9 mouse cellular contexts compared by ENCODE assay signal in the genomic region with DNA sequence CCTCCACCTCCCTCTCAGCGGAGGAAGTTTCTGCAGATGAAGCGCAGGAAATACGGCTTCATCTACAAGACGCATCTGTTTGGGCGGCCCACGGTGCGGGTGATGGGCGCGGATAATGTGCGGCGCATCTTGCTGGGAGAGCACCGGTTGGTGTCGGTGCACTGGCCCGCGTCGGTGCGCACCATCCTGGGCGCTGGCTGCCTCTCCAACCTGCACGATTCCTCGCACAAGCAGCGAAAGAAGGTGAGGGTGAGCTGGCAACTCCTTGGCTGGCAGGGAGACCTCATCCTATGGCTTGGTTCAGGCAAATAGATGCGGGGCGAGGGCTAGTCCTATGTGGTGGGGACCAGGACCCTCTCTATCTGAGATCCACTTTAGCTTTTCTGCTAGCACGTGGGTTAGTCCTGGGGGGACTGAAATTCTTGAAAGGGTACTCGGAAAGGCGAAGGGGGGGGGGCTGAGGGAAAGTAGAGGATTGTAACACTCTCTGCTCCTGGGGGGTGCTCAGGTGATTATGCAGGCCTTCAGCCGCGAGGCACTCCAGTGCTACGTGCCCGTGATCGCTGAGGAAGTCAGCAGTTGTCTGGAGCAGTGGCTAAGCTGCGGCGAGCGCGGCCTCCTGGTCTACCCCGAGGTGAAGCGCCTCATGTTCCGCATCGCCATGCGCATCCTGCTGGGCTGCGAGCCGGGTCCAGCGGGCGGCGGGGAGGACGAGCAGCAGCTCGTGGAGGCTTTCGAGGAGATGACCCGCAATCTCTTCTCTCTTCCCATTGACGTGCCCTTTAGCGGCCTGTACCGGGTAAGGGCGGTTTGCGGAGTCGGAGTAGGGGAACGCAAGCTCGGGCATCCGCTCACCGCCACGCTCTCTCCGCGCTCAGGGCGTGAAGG. TPM values are rescaled to one million over a fixed set of nuclear protein-coding genes. Genes with fewer than 3 reads are reported as not detected.
DNase-seq lines count a peak whose midpoint lies in the region; ATAC-seq and TF ChIP-seq lines count a peak whose summit lies in the region.
"Had no signal": no experiment of that assay in that cellular context is flagged by ENCODE, and none has a peak within 500 bp of the region (broad histone marks: within the 10 kb centered on the region; RNA-seq: fewer than 3 reads in every experiment).

No protein-coding gene starts in this region.

- H3K4me2 ChIP-seq in kidney, embryonic 15.5 days, result peak overlapping the region; percentile 78
- H3K4me2 ChIP-seq in intestine, postnatal 0 days (replicated peaks; ENCODE audit: low read depth), result peak overlapping the region; percentile 49
- peak overlapping the region; percentile 58 for H3K4me2 ChIP-seq in neural tube, embryonic 12.5 days (replicated peaks)

- H3K4me3 ChIP-seq in kidney, embryonic 15.5 days (replicated peaks), result peak overlapping the region; percentile 43
- peak overlapping the region; percentile 57 for H3K4me3 ChIP-seq in embryonic facial prominence, embryonic 10.5 days
- H3K4me3 ChIP-seq in intestine, postnatal 0 days (ENCODE audit: low read depth, low read length), result peak overlapping the region; percentile 29
- peak overlapping the region; percentile 26 for H3K4me3 ChIP-seq in neural tube, embryonic 12.5 days

- TF ChIP-seq CTCF in intestine, postnatal 0 days (IDR thresholded peaks at IDR 0.05; ENCODE audit: low read depth), result no peak

- ATAC-seq in kidney, embryonic 15.5 days (replicated peaks; ENCODE audit: low FRiP score), result peak; percentile 41; the same call in 1 of the 2 replicates
- ATAC-seq in intestine, postnatal 0 days, result no peak
- ATAC-seq in neural tube, embryonic 12.5 days (ENCODE audit: low FRiP score, low read depth), result no peak

- no peaks in the 10 kb centered on the region for H3K36me3 ChIP-seq in kidney, embryonic 15.5 days
- no peaks in the 10 kb centered on the region for H3K36me3 ChIP-seq in embryonic facial prominence, embryonic 10.5 days (replicated peaks)
- no peaks in the 10 kb centered on the region for H3K36me3 ChIP-seq in intestine, postnatal 0 days (ENCODE audit: control insufficient read depth, insufficient read depth)
- H3K36me3 ChIP-seq in neural tube, embryonic 12.5 days, result no peaks in the 10 kb centered on the region

- DNase-seq in kidney, adult 11 months, result no peak
- peak; percentile 70 for DNase-seq in embryonic facial prominence, embryonic 10.5 days (ENCODE audit: low spot score)
- no peak for DNase-seq in layer of hippocampus, postnatal 14 days (ENCODE audit: low spot score in 2 of 2)
- DNase-seq in cerebellum, adult 9-11 months, result no peak
- DNase-seq in cerebellum, adult 18-20 months, result no peak

- H3K27me3 ChIP-seq in kidney, embryonic 15.5 days, result peaks cover 99% of the 10 kb centered on the region
- H3K27me3 ChIP-seq in embryonic facial prominence, embryonic 10.5 days (replicated peaks; ENCODE audit: low read depth, poor library complexity, severe bottlenecking), result peaks cover 100% of the 10 kb centered on the region
- H3K27me3 ChIP-seq in intestine, postnatal 0 days (replicated peaks; ENCODE audit: control insufficient read depth, insufficient read depth, low read length), result peaks cover 81% of the 10 kb centered on the region
- peaks cover 91% of the 10 kb centered on the region for H3K27me3 ChIP-seq in neural tube, embryonic 12.5 days (replicated peaks)

- no peak overlapping the region for H3K9ac ChIP-seq in kidney, embryonic 15.5 days
- H3K9ac ChIP-seq in intestine, postnatal 0 days (ENCODE audit: low read depth, low read length), result no peak overlapping the region
- H3K9ac ChIP-seq in neural tube, embryonic 12.5 days, result no peak overlapping the region

- no peak overlapping the region for H3K27ac ChIP-seq in kidney, embryonic 15.5 days
- peak overlapping the region; percentile 67 for H3K27ac ChIP-seq in embryonic facial prominence, embryonic 10.5 days (replicated peaks)
- no peak overlapping the region for H3K27ac ChIP-seq in intestine, postnatal 0 days (ENCODE audit: low read depth, low read length)
- H3K27ac ChIP-seq in neural tube, embryonic 12.5 days, result no peak overlapping the region

- no peaks in the 10 kb centered on the region for H3K9me3 ChIP-seq in kidney, embryonic 15.5 days (replicated peaks)
- no peaks in the 10 kb centered on the region for H3K9me3 ChIP-seq in embryonic facial prominence, embryonic 10.5 days
- no peaks in the 10 kb centered on the region for H3K9me3 ChIP-seq in intestine, postnatal 0 days (ENCODE audit: control insufficient read depth)
- no peaks in the 10 kb centered on the region for H3K9me3 ChIP-seq in neural tube, embryonic 12.5 days

- H3K4me1 ChIP-seq in kidney, embryonic 15.5 days, result peaks cover 43% of the 10 kb centered on the region
- peaks cover 54% of the 10 kb centered on the region for H3K4me1 ChIP-seq in embryonic facial prominence, embryonic 10.5 days
- H3K4me1 ChIP-seq in intestine, postnatal 0 days (replicated peaks; ENCODE audit: control insufficient read depth, insufficient read depth, low read length), result no peaks in the 10 kb centered on the region
- H3K4me1 ChIP-seq in neural tube, embryonic 12.5 days, result peaks cover 34% of the 10 kb centered on the region

- 1% methylated on average over 63 of the region's 63 CpGs for WGBS in kidney, embryonic 15.5 days
- under 1% methylated on average over 63 of the region's 63 CpGs for WGBS in embryonic facial prominence, embryonic 10.5 days
- 1% methylated on average over 63 of the region's 63 CpGs for WGBS in intestine, postnatal 0 days
- under 1% methylated on average over 63 of the region's 63 CpGs for WGBS in neural tube, embryonic 12.5 days

RNA-seq across cellular contexts. Expression of gene Cyp26a1, which starts 0.9 kb away (rescaled TPM):
- 2.2 and 3.2 TPM in 2 replicates for polyA plus RNA-seq in kidney, embryonic 15.5 days (2015; fragmentation: Nextera tagmentation; extraction: Ambion mirVana)
- polyA plus RNA-seq in embryonic facial prominence, embryonic 10.5 days (2016; fragmentation: Nextera tagmentation; extraction: Ambion mirVana), result 28.2 and 29.0 TPM in 2 replicates
- 0.14 TPM in 1 of 2 replicates, not detected in the other for polyA plus RNA-seq in intestine, postnatal 0 days (2015; fragmentation: Nextera tagmentation; extraction: Ambion mirVana)
- polyA plus RNA-seq in neural tube, embryonic 12.5 days (2016; fragmentation: Nextera tagmentation; extraction: Ambion mirVana), result 1.4 and 1.6 TPM in 2 replicates
- total RNA-seq in layer of hippocampus, postnatal 14 days (2021), result under 1 TPM; 0.21 to 0.71 TPM
- total RNA-seq: MEL had no signal

RNA-seq across cellular contexts. Expression of gene Cyp26c1, which starts 13.1 kb away (rescaled TPM):
- not detected in 2 replicates for polyA plus RNA-seq in kidney, embryonic 15.5 days (2015; fragmentation: Nextera tagmentation; extraction: Ambion mirVana)
- 4.3 and 5.9 TPM in 2 replicates for polyA plus RNA-seq in embryonic facial prominence, embryonic 10.5 days (2016; fragmentation: Nextera tagmentation; extraction: Ambion mirVana)
- not detected in 2 replicates for polyA plus RNA-seq in intestine, postnatal 0 days (2015; fragmentation: Nextera tagmentation; extraction: Ambion mirVana)
- not detected in 2 replicates for polyA plus RNA-seq in neural tube, embryonic 12.5 days (2016; fragmentation: Nextera tagmentation; extraction: Ambion mirVana)
- under 1 TPM; 0.21 to 0.44 TPM for total RNA-seq in layer of hippocampus, postnatal 14 days (2021)
